Mouse (Mus musculus) ES-E14 (cell line): ENCODE results near the gene Drp2. TPM values are rescaled to one million over a fixed set of nuclear protein-coding genes. Genes with fewer than 3 reads are reported as not detected.

Experiments
- DNase-seq: peaks from one replicate; pipeline ENCODE4 v3.0.0-alpha.2; 2013; ENCODE audit warnings: low read depth, low spot score
- H3K27ac ChIP-seq: 2 replicates; pipeline ENCODE4 v1.5.1; 2012; ENCODE audit warnings: low read depth, mild to moderate bottlenecking, low read length, moderate library complexity, mixed read lengths; ENCODE audit not compliant: poor library complexity, insufficient read depth, severe bottlenecking
- H3K36me3 ChIP-seq: 2 replicates; pipeline ENCODE4 v1.6.1; 2012; ENCODE audit warnings: mild to moderate bottlenecking, low read length, moderate library complexity, mixed read lengths; ENCODE audit not compliant: control insufficient read depth, poor library complexity, insufficient read depth, severe bottlenecking
- H3K4me1 ChIP-seq, 2 experiments: fragments of 150-350 bp in 1 of 2; sonication (generic) in 1 of 2; 2 replicates each; pipeline ENCODE4 v1.6.1; 2012; ENCODE audit warnings: low read length in 2 of 2, mild to moderate bottlenecking in 1 of 2, mixed read lengths in 1 of 2; ENCODE audit not compliant: control insufficient read depth in 2 of 2, insufficient read depth in 2 of 2, poor library complexity in 1 of 2
- H3K4me3 ChIP-seq, 2 experiments: fragments of 150-350 bp in 1 of 2; sonication (generic) in 1 of 2; 2 replicates each; pipeline ENCODE4 v1.5.1; 2012; ENCODE audit warnings: low read length in 2 of 2, low read depth in 1 of 2, mild to moderate bottlenecking in 1 of 2, mixed read lengths in 1 of 2; ENCODE audit not compliant: insufficient read depth in 1 of 2, poor library complexity in 1 of 2, severe bottlenecking in 1 of 2
- H3K9ac ChIP-seq: 2 replicates; pipeline ENCODE4 v1.6.1; 2012; ENCODE audit warnings: low read depth, mild to moderate bottlenecking, low read length, mixed read lengths; ENCODE audit not compliant: poor library complexity, insufficient read depth, severe bottlenecking
- H3K9me3 ChIP-seq: fragments of 150-350 bp; sonication (generic); 2 replicates; pipeline ENCODE4 v1.6.1; 2012; ENCODE audit warnings: low read depth, mild to moderate bottlenecking, low read length; ENCODE audit not compliant: control insufficient read depth, insufficient read depth
- CHD2 ChIP-seq: IDR thresholded peaks from 2 replicates; pipeline ENCODE4 v1.6.1; 2014; ENCODE audit warnings: mild to moderate bottlenecking, low read depth, low read length, inconsistent platforms
- HCFC1 ChIP-seq: IDR thresholded peaks from 2 replicates; pipeline ENCODE4 v1.6.1; 2012; ENCODE audit warnings: low read length, inconsistent platforms, borderline replicate concordance; ENCODE audit not compliant: insufficient read depth
- MAFK ChIP-seq: IDR thresholded peaks from 2 replicates; pipeline ENCODE4 v1.6.1; 2014; ENCODE audit warnings: mild to moderate bottlenecking, low read depth, low read length, inconsistent platforms; ENCODE audit not compliant: insufficient read depth
- ZC3H11A ChIP-seq: IDR thresholded peaks from 2 replicates; pipeline ENCODE4 v1.6.1; 2012; ENCODE audit warnings: low read depth, mild to moderate bottlenecking, inconsistent platforms, low read length, borderline replicate concordance
- ZNF384 ChIP-seq: IDR thresholded peaks from 2 replicates; pipeline ENCODE4 v1.6.1; 2012; ENCODE audit warnings: low read depth, low read length, inconsistent platforms
- in situ Hi-C, 2 experiments: fragments of 600-800 bp; cut with MboI; formaldehyde crosslinking; loops; one replicate each; pipeline ENCODE4 v1.15.1; 2025; ENCODE audit warnings: low sequenced_read_pairs in 2 of 2, inconsistent platforms in 1 of 2; ENCODE audit not compliant: unreplicated experiment in 2 of 2
- total RNA-seq: library from RNA; depleted of rRNA; stranded (reverse); fragments of 300-350 nt; gene quantifications from 2 replicates; pipeline ENCODE4 v1.2.3, GENCODE M21; 2012

Gene Drp2
- total RNA-seq, 1 experiment, result 1.2 TPM

- Histone ChIP-seq H3K4me3 (no peak overlapping the region), H3K9ac (no peak overlapping the region), H3K9me3 (no peaks in the 10 kb centered on the region), H3K4me1 (no peaks in the 10 kb centered on the region), H3K36me3 (no peaks in the 10 kb centered on the region), H3K27ac (no peak overlapping the region)
- TF ChIP-seq MAFK (no peak), ZC3H11A (no peak), HCFC1 (no peak), ZNF384 (no peak), CHD2 (no peak)
- in situ Hi-C loops, result no loop called here
- no peak for DNase-seq
Observed at GRCm38 (mm10) chrX:134404584-134404955, 219 bp downstream of the Drp2 start.

- Histone ChIP-seq H3K36me3 (no peaks in the 10 kb centered on the region), H3K4me1 (no peaks in the 10 kb centered on the region), H3K27ac (no peak overlapping the region), H3K9me3 (no peaks in the 10 kb centered on the region), H3K9ac (no peak overlapping the region), H3K4me3 (no peak overlapping the region)
- in situ Hi-C loops, result no loop called here
- DNase-seq, result no peak
- TF ChIP-seq CHD2 (no peak), HCFC1 (no peak), MAFK (no peak), ZC3H11A (no peak), ZNF384 (no peak)
Observed at GRCm38 (mm10) chrX:134409354-134409900, 5.1 kb downstream of the Drp2 start.

- H3K36me3 ChIP-seq, result no peaks in the 10 kb centered on the region
- H3K4me1 ChIP-seq, result no peaks in the 10 kb centered on the region
- H3K9ac ChIP-seq, result no peak overlapping the region
- no peak overlapping the region for H3K27ac ChIP-seq
- no peak overlapping the region for H3K4me3 ChIP-seq
- no peak for TF ChIP-seq ZC3H11A
- no peak for TF ChIP-seq ZNF384
- TF ChIP-seq HCFC1, result no peak
- no peak for TF ChIP-seq MAFK
- TF ChIP-seq CHD2, result no peak
- no peak for DNase-seq
- H3K9me3 ChIP-seq, result no peaks in the 10 kb centered on the region
- in situ Hi-C loops, result no loop called here
Observed at GRCm38 (mm10) chrX:134412096-134412495, 7.7 kb downstream of the Drp2 start.

- DNase-seq, result no peak
- Histone ChIP-seq H3K9me3 (no peaks in the 10 kb centered on the region), H3K9ac (no peak overlapping the region), H3K4me1 (no peaks in the 10 kb centered on the region), H3K36me3 (no peaks in the 10 kb centered on the region), H3K27ac (no peak overlapping the region), H3K4me3 (no peak overlapping the region)
- TF ChIP-seq CHD2, result no peak
- in situ Hi-C loops, result no loop called here
Observed at GRCm38 (mm10) chrX:134420097-134420496, 15.7 kb downstream of the Drp2 start.

GRCm38 (mm10) chrX:134424263-134424662, 19.9 kb downstream of the Drp2 start:
- in situ Hi-C loops, result no loop called here
- no peak for DNase-seq
- H3K4me3 ChIP-seq, result no peak overlapping the region

More at GRCm38 (mm10) chrX:134424263-134424662, 19.9 kb downstream of the Drp2 start:
- Histone ChIP-seq H3K9ac (no peak overlapping the region), H3K4me1 (no peaks in the 10 kb centered on the region), H3K9me3 (no peaks in the 10 kb centered on the region), H3K27ac (no peak overlapping the region), H3K36me3 (no peaks in the 10 kb centered on the region)
- TF ChIP-seq HCFC1, result no peak
- TF ChIP-seq CHD2, result no peak
- no peak for TF ChIP-seq ZC3H11A
- no peak for TF ChIP-seq ZNF384
- TF ChIP-seq MAFK, result no peak
